Mouse (Mus musculus) monocyte, adult 2 months (primary cell): ENCODE results near the gene Ggt6.
"Not testable (repeated sequence)": the region's sequence is repeated elsewhere in the genome, so short reads cannot be mapped to it uniquely, and the experiment has no call there.

Experiments used
- DNase-seq, 2 experiments: peaks; one replicate each; pipeline ENCODE4 v3.0.0; 2022; ENCODE audit warnings: low spot score in 2 of 2, low read depth in 1 of 2

The Ggt6 gene

DNA sequence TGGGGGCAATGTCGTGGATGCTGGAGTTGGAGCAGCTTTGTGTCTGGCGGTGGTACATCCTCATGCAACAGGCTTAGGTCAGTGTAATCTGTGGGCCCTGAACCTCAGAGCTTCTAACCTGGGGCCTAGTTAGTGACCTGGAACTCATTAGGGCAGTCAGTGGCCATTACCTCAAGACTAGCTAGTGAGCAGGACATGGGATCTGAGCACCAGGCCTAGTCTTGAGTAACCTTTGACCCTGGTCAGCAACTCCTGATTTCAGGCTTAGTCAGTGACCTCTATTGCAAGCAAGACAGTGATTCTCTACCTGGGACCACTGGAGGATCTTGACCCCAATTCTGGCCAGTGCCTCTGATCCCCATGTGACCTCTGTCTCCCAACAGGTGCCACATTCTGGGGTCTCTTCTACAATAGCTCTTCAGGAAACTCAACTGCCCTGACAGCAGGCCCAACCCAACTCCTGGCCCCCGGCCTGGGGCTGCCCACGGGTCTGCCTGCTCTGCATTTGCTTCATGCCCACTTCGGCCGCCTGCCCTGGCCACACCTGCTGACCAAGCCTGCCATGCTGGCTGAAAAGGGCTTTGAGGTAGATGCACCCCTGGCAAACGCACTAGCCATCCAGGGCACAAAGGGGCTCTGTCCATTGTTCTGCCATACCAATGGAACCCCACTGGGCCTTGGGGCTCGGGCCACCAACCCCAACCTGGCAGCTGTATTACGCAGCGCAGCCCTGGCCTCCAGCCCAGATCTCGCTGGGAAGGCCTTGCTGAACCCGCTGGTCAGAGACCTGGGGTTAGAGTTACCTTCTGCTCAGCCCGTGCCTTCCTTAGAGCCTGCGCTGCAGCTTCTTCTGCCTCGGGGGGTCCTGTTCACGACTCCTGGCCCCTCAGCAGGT lies 1.7 kb downstream of the Ggt6 start:
- DNase-seq, result no peak

DNA sequence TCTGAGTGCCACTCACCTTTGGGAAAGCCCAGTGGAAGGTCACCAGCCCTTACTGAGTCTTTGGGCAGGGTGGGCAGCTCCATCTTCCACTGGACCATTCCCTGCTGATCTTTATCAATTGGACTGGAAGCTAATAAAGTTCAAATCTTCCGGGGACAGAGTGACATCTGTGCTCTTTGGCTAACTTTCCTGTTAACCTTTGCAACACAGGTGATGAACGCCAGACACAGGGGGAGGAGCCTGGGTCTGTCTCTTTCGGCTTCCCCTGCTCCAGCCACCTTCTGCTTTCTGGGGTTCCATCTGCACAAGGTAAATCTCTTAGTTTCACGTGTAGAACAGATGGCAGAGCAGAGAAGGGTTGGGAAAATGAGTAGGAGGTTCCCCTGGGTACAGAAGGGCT lies 3.1 kb downstream of the Ggt6 start:
- no peak for DNase-seq

DNA sequence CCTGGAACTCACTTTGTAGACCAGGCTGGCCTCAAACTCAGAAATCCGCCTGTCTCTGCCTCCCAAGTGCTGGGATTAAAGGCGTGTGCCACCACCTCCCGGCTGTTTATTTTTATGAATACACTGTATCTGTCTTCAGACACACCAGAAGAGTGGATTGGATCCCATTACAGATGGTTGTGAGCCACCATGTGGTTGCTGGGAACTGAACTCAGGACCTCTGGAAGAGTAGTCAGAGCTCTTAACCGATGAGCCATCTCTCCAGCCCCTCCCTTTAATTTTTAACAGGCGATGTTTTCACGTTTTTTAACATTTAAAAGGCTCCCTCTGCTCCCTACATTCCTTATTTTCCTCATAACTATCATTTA lies 5.3 kb downstream of the Ggt6 start:
- not testable (repeated sequence) for DNase-seq

DNA sequence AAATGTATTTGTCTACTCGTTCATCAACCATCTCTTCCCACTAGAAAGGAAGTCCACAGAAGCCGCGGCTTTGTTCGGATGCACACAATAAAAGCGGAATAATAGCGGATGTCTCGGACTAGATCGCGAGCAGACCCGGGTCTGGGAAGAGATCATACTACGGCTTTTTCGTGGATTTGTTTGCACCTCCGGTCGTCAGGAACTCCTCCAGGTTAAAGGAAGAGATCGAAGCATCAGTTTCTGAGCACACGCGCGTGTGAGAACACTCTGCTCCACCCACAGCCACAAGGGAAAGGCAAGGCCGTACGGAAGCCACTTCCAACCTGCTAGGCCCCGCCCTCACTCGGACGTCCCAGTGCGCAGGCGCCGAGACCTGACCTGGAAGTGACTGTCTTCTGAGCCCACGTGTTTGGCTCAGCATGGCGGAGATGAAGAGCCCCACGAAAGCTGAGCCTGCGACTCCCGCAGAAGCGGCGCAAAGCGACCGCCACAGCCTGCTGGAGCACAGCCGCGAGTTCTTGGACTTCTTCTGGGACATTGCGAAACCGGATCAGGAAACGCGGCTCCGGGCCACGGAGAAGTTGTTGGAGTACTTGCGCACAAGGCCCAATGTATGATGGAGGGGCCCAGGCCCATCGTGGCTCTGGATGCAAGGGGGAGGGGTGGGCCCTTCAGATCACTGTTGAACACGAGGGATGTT lies 5.8 kb downstream of the Ggt6 start, which contains the start of gene Mybbp1a:
Mybbp1a (plus strand) TSS at position 391 of the 700 bp plus-strand sequence.
- peak; percentile 91 to 97 for DNase-seq

DNA sequence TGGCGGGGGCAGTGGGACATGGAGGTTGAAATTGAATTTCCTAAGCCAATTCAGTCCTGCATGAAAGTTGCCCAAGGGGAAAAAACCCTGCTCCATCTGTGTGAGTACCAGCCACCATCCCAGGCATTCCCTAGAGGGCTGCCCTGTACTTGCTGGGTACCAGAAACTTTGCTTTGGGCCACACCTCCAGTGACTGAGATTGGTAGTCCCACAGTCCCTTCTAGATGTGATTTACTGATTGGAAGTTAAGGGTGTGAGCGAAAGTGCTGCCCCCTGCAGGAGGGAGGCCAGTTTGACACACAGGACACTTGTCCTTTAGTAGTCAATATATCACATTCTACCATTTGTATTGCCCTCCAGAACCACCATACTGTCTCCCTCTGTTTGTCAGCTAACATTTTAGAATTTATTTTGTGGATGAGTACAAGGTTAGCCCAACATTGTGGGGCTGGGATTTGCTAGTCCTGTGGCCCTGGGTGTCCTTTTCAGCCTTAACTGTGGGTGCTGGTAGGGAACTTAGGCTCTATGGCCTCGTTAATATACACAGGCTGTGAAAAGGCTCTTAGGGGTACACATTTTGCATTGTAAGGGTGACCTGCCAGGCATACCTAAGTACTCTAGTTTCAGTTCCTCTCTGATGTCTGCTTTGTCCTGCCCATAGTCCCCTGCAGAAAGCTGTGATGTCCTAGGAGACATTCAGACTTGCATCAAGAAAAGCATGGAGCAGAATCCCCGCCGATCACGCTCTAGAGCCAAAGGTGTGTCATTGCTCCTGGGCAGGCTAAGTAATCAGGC lies 11.2 kb downstream of the Ggt6 start:
- DNase-seq, result no peak

DNA sequence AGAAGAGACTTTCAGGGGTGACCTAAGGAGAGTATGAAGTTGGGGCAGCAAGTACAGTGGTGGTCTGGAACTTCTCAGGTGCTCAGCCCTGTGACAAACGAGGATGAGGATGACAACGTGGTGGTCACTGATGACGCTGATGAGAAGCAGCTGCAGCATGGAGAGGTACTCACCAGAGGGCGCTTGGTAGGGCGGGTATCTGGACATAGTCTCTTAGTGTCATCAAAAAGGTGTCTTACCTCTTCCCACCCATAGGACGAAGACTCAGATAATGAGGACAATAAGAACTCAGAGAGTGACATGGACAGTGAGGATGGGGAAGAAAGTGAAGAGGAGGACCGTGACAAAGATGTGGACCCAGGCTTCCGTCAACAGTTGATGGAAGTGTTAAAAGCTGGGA lies 12.1 kb downstream of the Ggt6 start:
- no peak for DNase-seq

DNA sequence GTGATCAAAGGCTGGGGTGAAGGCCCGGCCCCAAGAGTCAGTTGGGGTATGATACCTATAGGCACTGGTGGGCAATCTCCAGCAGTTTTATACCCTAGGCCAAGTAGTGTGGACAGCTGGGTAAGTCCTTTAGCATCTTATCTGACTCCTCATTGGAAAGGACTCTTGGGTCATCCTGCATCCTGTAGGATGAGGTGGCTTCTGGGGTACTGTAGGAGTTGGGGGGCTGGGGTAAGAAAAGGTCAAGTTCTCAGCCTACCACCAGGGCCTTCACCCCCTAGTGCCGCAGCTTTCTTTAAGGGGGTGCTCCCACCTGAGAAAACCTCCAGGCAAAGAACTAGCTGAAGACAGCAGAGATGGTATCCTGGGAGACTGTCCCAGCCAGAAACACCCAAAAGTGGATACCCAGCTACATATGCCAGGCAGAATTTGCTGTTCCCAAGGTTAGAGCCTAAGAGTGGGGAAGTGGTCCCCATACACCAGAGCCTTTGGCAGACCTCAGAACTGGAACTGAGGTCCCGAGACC lies 16.9 kb downstream of the Ggt6 start:
- DNase-seq, result no peak

DNA sequence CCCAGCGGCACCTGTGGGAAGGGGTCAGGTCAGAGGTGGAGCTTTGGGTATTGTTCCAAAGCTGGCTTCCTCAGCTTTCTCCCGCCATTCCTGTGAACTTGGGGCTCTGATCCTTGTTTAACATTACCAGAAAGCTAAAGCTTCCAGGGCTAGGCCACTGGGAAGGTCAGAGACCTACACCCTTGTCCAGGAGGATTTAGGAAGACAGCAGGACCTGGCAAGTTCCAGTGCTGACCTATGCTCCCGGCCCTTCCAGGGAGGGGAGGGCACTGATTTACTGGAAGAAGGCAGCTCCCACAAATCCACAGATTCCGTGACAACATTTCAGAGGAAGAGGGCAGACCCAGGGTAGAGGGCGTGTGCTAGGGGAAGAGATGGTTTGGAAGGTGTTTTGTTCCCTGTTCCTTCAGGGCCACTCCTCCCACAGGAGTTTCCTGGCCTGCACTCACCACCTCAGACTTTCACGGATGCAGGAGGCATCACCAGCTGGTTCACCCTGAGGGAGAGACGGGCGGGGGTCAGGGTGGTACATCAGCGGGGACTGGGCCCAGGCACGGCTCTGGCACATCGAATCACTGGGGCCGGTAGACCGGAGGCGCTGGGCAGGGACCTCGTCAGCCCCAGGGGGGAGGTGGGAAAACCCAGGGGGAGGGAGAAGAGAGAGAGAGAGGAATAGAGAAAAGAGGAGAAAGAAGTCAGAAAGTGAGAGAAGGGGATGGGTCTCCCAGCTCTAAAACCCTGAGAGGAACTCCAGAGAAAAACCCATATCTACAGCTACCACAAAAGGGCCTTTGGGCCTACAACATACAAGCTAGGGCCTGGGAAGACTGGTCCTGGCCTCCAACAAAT lies 18.0 kb downstream of the Ggt6 start:
- no peak for DNase-seq

DNA sequence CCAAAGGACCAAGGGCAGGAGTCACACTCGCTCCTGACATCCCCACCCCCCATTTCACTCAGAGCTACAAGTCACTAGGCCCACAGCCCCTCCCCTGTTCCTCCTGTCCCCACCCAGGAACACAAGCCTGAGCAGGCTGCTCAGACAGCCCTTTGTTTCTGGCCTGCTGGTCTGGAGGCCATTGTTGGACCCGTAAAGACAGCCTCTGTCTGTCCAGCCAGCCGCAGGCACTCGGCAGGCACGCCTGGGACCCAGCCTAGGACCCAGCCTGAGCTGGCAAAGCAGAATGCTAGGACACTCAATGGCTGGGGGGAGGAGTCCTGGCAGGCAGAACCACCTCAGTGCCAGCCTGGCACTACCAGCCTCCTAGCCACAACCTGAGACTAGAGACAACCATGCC lies 20.4 kb downstream of the Ggt6 start:
- no peak for DNase-seq

DNA sequence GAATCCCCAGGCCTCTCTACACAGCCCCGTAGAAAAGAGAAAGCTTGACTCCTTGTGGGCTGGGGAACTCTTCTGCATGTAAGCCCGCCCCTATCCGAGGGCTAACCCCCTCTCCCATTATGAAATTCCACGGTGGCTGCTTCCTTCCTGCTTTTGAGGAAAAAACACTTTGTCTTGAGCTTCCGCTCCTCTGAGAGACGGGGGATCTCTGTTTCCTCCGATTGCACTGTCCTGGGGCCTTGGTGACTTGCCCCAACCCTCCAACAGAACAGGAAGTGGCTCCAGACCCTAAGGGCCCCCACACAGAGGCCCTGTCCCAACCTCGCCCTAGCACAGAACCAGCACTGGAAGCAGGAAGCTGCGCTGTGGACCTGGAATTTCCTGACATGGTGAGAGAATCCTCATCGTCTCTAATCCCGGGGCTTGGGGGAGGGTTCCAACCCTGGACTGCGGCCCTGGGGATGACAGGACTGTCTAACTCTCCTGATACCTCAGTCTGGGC lies 22.7 kb downstream of the Ggt6 start:
- no peak for DNase-seq

DNA sequence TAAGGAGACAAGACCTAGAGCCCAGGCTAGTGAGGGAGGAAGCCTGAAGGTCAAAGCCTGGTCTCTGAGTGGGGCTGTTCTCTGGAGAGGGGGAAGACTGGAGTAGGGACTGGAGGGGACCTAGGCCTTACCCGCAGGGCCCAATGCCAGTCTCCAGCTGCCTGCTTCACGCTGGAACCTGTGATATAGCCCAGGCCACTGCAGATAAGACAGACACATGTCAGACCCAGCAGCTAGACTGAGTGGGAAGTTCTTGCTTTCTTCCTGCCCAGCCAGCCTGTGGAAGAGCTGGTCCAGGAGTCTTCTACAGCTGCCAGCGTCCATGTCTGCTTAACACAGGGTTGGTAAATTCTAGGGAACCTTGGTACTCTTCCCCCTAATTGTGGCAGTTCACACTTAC lies 23.2 kb downstream of the Ggt6 start:
- DNase-seq, result no peak

DNA sequence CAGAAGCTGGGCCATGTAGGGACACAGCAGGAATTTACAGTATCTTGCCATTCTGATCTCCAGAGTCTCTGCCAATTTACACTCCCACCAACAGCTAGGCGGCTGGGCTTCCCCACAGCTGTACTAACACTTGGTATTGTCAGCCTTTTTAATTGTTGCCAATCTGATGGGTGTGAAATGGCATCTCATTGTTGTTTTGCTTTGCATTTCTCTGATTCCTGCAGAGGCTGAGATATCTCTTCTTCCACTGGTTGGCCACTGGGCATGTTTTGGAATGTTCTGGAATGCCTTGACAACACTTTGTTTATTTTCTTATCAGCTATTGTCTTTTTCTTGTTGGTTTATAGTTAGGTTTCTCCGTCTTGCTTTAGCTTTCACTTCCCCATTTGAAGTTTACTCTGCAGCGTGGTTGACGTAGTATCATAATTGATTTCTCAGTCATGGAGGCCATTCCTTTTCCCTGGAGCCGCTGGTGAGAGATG lies 26.2 kb downstream of the Ggt6 start:
- DNase-seq, result peak in 1 of 2 experiments; percentile 11

DNA sequence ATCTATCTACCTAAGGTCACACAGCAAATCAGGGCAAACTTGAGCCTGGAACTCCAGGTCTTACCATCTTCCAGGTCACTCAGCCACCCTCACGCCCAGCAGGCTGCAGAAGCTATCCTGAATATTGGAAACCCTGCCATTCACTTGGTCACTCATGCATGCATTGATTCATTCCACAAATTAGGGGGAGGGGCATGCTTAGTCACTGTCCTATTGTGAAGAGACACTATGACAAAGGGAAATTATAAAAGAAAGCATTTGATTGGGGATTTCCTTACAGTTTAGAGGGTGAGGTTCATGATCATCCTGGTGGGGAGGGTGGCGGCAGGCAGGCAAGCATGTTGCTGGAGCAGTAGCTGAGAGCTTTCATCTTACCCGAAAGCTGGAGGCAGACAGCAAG lies 29.5 kb downstream of the Ggt6 start:
- DNase-seq, result no peak

DNA sequence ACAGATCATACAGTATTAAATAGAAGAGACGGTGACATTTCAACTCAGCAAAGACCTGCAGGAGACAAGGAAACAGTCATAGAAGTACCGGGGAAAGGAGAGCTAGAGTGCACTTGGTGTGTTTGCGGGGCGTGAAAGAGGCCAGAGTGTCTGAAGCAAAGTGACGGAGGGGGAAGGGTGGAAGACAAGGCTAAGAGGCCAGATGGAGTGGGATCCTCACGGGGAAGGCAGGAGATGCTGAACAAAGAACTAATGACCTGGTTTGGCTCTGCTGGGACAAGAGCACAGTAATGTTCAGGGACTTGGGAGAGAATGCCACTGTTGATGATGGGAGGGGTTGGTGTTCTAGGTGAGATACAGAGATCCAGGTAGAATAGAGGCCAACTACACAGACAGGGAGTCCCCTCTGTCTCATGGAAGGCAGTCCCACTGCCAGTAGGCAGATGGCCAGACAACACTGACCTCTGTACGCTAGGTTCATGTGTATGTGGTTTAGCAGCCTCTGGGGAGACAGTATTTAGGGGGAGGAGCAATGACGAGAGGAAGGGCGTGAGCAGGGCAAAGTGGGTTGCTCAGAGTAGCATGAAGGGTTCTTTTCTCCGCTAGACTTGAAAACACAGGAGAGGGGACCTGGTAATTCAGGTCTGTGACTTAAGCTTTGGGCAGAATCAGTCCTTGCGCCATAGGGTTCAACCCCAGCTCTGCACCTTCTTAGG lies 30.8 kb downstream of the Ggt6 start:
- DNase-seq, result no peak

DNA sequence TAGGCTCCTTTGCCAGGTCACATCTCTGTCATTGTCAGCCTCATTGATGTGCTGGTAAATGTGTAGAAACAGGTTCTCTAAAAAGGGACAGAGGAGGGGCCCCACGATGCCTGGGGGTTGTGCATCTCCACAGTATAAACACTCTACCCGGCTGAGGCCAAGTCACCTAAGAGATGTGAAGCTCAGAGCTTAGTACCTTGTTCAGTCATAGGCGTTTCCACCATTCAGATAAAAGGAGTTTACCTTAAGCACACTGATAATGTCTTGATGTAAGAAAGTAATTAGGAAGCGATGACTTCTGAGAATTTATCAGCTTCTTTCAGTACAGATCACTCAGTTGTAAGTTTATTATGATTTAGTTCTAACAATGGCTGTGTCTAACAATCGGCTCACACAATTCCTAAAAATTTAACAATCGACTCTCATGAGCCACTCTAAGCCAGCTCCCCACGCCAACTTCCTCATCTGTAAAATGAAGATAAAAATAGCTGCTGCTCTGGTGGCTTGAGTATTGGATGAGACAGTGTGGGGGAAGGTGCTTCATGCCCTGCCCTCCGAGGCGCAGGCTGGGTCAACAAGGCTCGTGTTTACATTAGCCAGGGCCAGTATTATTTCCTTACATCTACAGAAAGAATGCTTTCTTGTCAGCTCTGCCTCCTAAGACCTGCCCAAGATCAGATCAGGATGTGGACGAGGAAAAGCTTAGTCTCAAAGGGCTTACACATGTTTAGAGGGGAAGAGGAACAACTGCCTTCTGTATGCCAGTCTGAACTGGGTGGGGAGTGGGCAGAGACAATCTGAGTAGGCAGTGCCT lies 31.6 kb downstream of the Ggt6 start:
- DNase-seq, result peak in 1 of 2 experiments; percentile 27

DNA sequence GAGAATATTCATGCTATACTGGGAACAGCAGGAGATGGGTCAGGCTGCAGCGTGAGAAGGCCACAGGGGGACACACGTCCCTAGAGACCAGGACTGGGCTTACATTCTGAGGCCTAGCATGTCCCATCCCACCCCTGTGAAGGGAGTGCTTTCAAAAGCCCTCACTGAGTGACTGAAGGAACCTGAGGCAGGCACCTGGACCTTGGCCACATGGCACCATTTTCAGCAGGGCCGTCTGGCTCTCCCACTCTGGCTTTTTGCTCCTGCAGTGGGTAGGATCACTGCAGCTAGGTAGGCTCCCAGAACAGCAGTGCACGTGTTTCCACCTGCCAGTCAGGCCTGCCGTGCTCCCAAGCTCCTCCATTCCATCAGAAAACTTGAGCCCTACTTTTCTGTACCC lies 33.2 kb downstream of the Ggt6 start:
- no peak for DNase-seq

DNA sequence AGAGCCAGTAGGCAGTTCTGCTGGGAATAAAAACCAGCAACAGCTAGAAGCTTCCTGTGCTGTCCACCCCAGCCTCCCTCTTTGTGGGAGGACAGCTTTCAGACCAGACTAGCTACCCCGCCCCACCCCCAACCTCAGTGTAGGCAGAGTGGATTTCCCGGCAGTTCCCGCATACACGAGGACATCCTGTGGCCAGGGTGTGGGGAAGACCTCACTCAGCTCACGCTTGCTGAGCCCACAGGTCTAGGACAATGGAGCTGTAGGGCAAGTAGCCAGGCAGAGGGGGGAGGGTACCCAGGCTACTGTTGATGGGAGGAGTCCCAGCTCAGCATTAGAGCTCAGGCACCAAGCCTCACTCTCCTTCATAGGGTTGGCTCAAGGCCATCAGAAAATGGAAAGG lies 33.9 kb downstream of the Ggt6 start:
- no peak for DNase-seq

DNA sequence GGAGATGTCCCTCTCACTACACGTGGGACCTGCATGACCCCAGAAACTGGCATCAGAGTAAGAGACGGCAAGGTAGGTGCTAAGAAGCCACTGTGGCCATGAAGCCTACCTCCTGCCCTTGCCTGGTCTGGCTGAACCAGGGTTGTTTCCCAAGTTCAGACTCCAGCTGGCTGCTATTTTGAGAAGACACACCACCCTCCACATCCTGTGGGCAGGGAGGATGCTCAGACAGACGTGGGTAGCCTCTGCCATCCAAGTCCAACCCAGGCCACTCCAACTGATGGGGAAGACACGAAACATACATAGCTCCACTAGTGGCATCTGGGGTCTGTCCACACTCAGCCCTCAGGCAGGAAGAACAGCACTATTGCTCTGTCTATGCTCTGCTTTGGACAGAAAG lies 34.7 kb downstream of the Ggt6 start:
- no peak for DNase-seq

DNA sequence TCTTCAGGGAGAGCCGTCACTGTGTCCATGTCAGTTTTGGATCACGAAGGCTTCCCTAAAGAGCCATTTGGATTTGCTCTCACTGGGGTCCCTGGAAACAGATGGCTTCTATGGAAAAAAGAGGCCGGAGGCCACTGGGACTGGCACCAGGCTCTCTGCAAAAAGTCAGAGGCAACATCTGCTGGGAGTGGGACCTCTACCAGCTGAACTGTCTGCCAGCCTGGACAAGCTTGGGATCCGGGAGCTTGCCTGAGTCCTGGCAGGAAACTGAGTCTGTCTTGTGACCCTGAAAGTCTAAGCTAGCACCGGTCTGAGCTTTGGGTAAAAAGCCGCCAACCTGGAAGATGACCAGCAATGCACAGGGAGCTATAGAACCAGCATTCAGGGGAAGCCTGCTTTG lies 36.1 kb downstream of the Ggt6 start:
- no peak for DNase-seq
